Mouse (Mus musculus): ENCODE results near the gene Heatr5a.

Gene Heatr5a

GRCm38 (mm10) chr12:51847953-51848680, 123.0 kb downstream of the Heatr5a start:
- no peak for DNase-seq (ENCODE audit: low read depth, low spot score)

- DNase-seq (ENCODE audit: low read depth, low spot score) = no peak
Observed at GRCm38 (mm10) chr12:51845261-51845660, 125.9 kb downstream of the Heatr5a start.

GRCm38 (mm10) chr12:51844771-51845256, 126.3 kb downstream of the Heatr5a start:
- DNase-seq (ENCODE audit: low read depth, low spot score) = peak; percentile 93

GRCm38 (mm10) chr12:51843576-51844520, 127.3 kb downstream of the Heatr5a start:
- no peak for DNase-seq (ENCODE audit: low read depth, low spot score)

GRCm38 (mm10) chr12:51842081-51842864, 128.8 kb downstream of the Heatr5a start:
- DNase-seq (ENCODE audit: low read depth, low spot score) = no peak

- no peak for DNase-seq (ENCODE audit: low read depth, low spot score)
Observed at GRCm38 (mm10) chr12:51839856-51840255, 131.3 kb downstream of the Heatr5a start.

GRCm38 (mm10) chr12:51835219-51835618, 135.9 kb downstream of the Heatr5a start:
- no peak for DNase-seq (ENCODE audit: low read depth, low spot score)

- no peak for DNase-seq (ENCODE audit: low read depth, low spot score)
Observed at GRCm38 (mm10) chr12:51831931-51832330, 139.2 kb downstream of the Heatr5a start.

GRCm38 (mm10) chr12:51831296-51831695, 139.8 kb downstream of the Heatr5a start:
- DNase-seq (ENCODE audit: low read depth, low spot score) = no peak

GRCm38 (mm10) chr12:51830671-51831070, 140.4 kb downstream of the Heatr5a start:
- peak; percentile 40 for DNase-seq (ENCODE audit: low read depth, low spot score)

- no peak for DNase-seq (ENCODE audit: low read depth, low spot score)
Observed at GRCm38 (mm10) chr12:51830077-51830402, 141.1 kb downstream of the Heatr5a start.

GRCm38 (mm10) chr12:51829290-51830076, 141.6 kb downstream of the Heatr5a start, which contains the start of gene Hectd1:
TSS of gene Hectd1 (minus strand) at chr12:51829536.
- DNase-seq (ENCODE audit: low read depth, low spot score) = peak; percentile 93

- peak; percentile 81 for DNase-seq (ENCODE audit: low read depth, low spot score)
Observed at GRCm38 (mm10) chr12:51828716-51829289, 142.3 kb downstream of the Heatr5a start.

- no peak for DNase-seq (ENCODE audit: low read depth, low spot score)
Observed at GRCm38 (mm10) chr12:51827958-51828650, 143.0 kb downstream of the Heatr5a start.
